Mouse (Mus musculus) heart, postnatal 4 days (tissue): ENCODE results near the gene B3galt5. TPM values are rescaled to one million over a fixed set of nuclear protein-coding genes. Genes with fewer than 3 reads are reported as not detected.

Source experiments
- DNase-seq: peaks from one replicate; pipeline ENCODE4 v3.0.0; 2021
- total RNA-seq, 2 experiments: library from RNA; stranded (reverse); gene quantifications; 2 replicates each; pipeline ENCODE4 v1.2.3; 2021

Gene B3galt5
- total RNA-seq, result not detected

DNA sequence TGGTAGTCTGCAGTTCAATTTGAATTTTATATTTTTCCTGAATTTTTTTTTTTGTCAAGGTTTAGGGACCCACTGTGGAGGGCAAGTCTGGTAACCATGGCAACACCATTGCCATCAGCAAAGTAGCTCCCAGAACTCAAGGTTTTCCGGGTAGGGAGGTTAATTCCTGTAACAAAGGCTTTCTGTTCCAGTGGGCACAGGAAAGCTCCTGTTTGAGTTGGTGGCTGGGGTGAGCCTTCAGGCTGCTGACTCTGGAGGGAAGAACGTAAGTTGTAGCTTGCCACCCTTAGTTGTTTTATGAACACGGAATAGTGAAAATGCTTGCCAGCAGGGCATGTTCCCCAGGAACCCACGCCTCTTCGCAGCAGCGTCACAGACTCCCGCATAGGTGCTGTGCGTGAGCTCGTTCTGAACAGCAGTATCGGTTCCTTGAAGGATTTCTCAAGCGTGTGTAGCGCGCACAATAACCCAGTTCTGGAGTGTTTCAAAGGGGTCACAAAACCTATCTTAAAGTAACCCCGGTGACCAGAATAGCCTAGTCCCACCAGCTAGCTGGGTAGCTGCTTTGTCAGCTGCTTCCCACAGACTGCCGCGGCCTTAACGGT, at the start of gene B3galt5:
Gene B3galt5, plus strand, starts transcription at position 436 of the 605 bp plus-strand sequence.
- DNase-seq, result peak; percentile 2

DNA sequence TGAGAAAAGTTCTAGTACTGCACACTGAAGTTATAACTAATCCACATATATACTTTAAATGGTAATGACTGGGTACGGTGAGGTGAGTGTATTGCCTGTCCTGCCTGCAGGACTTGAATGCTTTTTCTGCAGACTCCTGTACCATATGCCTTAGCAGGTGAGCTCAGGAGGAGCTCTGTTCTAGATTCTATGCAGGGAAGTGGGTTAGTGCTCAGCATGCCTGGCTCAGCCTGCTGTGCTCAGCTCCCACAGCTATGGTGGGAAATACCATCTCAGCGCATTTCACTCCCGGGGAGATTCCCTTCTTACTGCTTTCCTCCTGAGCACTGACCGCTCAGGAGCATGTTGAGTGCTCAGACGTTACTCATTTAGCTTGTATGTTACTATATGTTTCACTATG, 48.0 kb upstream of the B3galt5 start:
- DNase-seq, result no peak

DNA sequence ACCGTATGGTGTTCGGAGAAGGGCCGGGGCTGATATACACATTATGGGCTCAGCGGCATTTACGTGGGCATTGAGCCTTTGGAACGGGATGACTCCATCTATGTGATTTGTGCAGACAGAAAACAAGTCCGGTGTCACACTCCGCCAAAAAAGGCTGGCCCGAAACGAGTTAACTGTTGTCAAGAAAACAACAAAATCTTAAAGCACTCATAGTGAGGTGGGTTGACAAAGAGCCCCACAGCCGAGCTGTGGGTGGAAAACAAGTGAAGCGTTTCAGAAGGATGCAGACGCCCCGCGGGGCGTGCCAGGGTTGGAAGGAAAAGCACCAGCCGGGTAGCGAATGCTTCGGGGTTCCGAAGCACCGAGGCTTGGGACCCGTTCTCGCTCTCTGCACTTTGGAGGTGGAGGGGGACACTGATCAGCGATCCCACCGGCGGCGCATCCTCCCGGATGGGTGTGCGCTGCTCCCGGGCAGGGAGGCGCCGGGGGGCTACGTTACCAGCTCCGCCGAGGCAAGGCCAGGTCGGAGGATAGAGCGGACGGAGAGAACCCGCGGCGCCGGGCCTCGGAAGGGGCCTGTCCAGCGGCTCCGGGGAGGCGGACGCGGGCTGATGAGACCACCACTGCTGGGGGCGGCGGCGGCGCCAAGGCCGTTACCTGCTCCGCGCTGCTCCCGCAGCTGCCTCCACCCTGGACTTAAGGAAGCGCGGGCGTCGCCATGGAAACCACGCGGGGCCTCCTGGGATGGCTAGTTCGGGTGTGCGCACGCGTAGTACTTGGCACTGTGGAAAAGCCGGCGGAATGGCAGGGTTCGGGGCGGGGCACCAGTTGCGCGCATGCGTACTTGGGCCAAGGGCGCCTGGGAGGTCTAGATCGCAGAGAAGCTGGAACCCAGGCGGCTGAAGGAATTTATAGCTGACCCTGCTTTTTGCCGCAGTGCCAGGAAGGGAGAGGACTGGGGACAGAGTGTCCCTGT, 43.8 kb upstream of the B3galt5 start, which contains the start of gene Lca5l:
Gene Lca5l, minus strand, starts transcription at position 741 of the 976 bp plus-strand sequence.
- peak; percentile 100 for DNase-seq

DNA sequence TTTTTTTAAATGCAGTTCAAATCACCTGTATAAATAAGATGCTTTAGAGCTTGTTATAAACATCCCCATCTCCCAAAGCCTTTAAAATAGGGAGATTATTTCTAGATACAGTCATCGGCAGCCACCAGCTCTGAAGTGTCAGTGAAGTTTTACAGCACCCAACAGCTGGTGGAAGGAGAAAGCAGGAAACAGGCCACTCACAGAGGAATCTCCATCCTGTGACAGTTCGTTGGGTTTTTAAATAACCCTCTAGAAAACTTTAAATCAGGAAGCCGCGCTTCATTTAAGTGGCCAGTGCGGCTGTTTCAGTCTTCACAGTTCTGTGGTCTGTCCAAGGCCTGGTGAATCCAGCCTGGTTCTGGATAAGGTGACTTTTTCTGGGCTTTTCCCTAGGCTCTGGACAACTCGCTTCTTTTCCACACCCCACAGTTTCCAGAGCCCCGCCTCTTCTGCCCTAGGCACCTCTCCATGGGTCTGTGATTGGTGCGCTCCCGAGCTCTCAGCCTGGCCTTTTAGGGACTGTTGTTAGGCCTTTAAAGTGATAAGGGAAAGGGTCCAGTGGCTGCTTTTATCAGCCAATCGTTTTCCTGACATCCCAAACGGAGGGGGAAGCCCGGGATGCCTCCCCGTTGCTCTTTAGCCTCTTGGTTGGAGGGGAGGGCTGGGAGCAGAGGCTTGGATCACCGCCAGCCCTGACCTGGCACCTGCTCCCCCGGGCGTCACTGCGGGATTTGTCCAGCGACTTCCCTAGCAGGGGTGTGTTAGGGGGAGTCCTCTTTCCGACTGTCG, 35.5 kb upstream of the B3galt5 start, which contains the start of gene Sh3bgr:
Gene Sh3bgr, plus strand, starts transcription at position 538 of the 789 bp plus-strand sequence.
- DNase-seq, result peak; percentile 93

DNA sequence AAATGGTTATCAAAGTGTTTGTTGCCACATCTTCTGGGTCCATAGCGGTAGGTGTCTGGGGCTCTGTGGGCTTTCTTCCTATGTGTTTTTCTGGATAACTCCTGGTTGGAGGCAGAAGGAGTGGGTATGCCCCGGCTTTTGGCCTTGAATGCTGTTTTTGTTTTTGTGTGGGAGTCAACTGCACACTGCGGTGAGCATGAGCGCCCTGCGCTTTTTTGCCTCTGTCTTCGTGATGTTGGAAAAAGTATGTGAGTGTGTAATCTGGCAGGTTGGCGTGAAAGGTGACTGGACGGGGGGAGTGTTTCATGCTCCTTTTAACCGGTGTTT, 34.9 kb upstream of the B3galt5 start:
- DNase-seq, result no peak

DNA sequence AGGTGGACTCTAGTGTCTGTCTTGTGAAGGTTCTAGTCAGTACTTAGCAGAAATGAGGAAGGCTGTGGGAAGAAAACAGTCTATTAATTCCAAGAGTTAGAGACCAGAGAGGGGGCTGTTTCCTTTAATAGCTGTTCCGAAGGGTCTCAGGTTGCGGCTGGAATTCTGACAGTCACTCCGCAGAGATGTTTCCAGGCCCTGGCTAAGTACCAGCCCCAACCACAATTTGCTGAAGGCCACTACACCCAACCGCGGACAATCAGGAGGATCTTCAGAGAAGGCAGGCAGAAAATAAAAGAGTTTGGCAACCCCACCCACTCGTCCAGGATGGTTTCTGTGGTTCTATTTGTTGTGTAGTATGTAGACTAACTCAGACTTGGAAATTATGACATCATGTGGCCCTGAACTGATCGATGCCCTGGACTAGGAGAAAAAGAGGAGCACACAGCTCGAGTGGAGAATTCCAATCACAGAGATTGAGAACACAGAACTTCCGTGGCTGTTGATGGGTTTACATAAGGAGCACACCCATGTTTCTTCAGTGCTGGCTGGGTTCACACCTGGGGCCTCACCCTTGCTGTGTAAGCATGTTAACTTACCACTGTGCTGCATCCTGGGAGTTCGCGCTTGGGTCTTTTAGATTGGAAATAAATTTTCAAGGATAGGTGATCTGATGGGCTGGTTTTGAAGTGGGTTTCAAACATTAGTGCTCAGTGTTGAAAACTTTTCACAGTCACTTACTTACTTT, 33.9 kb upstream of the B3galt5 start:
- DNase-seq, result peak; percentile 37

DNA sequence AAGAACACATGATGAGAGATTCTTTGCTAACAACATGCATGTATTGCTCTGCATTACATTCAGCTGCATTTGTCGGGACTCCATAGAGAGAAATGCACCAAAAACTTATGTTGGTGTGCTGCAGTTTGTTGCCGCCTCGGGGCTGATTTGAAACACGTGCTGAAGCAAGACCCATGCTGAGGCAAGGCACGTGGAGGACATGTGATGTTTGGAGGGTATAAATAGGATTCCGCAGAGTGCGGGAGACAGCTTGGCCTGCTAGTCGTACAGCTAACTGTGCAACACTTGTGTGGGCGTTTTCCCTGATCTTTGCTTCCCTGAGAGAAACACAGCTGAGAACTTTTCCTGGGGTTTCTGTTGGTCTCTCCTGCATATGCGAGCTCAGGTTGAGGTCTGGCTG, 25.8 kb upstream of the B3galt5 start:
- peak; percentile 41 for DNase-seq

DNA sequence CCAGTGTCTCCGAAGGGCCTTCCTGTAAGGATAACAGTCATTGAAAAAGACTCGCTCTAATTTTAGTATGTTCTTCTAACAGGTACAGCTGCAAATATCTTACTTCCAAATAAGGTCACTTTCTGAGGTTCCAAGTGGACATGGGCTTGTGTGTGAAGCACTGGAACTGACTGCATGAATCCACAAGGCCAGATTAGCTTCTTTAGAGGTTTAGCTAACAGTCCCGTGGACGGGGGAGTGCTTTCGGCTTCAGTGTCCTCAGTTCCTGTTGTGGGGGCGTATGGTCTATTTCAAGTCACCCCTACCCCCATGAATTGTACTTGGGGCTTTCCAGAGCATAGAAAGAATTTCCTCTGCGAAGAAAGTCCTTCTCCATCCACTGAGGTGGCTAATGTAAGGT, 24.7 kb upstream of the B3galt5 start:
- peak; percentile 32 for DNase-seq

DNA sequence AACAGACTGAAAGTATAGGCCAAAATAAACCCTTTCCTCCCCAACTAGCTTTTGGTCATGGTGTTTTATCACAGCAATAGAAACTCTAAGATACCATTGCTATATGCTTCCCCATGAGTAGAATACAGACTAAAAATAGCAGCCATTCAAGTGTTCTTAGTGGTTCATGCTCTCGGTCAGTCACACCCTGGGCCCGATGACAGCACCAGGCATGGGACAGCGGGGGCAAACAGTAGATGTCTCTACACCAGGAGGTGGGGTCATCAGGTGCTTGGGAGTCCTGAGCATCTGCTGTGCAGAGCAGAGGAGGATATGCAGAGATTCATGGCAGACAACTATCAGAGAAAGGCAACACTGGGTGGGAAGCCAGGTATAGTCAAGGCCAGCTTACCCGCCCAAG, 22.6 kb upstream of the B3galt5 start:
- peak; percentile 71 for DNase-seq

DNA sequence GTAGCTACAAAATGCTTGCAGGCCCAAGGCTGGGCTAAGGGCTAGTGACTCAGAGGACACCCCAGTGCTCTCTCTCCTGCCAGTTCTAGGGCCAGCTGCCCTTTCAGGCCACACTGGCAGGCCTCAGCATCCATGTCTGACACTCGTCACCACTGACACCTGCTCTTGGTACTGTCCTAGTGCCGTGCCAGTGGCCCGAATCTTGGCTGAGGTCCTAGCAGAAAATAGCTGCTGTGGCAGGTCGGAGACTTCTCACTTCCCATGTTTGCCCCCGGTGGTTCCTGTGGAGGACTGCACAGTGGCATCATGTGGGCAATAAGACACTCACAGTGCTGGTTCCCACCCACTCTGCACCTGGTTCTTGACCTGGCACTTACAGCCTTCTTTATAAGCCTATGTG, 14.1 kb upstream of the B3galt5 start:
- peak; percentile 70 for DNase-seq

DNA sequence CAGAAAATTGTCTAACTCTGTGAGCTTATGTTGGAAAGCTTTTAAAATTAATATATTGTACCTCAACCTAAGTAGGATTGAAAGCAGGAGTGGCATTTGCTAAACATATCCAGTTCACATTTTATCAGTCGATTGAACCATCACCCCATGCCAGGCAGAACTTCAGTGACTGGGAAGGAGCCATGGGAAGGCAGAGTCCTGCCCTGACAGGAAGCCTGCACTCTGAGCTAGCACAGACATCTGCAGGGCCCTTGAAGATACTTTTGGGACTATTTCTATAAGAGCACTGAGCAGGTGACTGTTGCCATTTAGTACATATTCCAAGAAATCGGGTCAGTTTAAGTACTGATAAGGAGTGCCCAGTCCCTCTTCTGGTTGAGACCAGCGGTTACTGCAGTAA, 13.6 kb upstream of the B3galt5 start:
- DNase-seq, result no peak

DNA sequence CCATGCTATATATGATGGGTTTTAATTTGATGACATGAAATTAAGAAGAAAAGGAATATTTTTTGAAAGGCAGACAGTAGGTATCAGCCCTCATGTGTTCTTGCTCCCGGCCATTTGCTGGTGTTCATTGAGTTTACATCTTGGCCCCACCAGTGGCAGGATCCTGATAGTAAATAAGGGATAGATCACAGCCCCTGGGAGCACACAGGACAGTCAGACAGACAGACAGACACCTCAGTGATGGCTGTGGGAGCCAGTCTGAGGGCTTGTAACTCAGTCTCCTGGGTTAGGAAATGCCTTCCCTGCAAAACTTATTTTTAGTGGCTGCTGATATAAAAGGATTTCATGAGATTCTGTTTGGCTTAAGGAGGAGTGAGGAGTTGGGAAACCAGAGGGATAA, 13.1 kb upstream of the B3galt5 start:
- DNase-seq, result no peak

DNA sequence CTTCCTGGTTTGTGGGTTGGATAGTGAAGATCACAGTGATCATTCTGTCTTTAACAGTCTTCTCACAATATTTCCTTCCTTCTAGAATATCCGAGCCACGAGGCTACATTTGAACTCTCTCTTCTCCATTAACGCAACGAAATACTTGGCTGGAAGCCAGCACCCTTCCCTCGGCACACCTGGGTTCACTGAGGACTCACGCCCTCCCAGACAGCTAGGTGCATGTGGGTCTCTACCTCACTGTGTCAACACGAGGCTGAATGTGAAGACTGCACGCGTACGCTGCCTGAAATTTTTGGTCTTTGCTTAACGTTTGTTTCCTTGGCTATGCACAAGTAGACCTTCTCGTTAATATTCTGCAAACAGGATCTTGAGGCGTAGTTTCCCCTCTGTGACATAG, 7.2 kb upstream of the B3galt5 start:
- no peak for DNase-seq

DNA sequence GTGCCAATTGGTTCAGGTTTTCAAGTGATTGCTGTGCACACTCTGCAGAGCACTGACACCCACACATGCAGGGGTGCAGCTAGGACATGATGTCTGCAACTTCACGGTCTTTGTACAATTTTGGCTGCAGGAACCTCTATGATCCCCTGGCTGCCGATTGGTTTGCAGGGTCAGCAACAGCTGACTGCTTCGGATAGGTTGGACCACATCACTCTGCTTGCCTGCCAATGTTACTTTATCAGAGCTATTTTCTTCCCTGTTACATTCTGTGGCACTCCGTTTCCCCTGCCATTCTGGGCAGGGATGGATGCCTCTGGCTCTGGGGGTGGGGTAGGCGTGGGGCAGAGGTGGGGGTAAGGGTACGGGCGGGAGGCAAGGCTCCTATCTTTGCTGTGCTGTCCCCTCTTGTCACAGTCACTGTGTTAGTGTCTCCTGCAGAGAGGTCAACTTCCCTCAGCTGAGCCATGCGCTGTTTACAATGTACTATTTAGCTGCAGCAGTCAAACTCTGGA, 6.5 kb upstream of the B3galt5 start:
- peak; percentile 35 for DNase-seq

DNA sequence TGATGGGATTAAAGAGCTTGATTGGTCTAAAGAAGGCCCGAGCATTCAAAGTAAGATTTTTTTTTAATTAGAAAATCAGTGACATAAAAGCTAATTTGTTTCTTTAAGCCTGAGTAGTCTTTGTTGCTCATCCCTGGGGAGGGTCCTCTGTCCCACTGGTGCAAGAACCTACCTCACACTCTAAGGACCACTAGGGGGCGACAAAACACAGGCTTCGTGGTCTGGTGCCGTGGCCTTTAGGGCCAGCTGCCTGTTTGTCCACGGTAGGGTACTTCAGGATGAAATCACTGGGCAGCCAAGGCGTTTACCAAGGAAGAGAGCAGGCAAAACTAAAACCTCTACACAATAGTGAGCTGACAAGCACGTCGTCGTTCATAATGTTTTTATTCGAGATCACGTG, 5.2 kb upstream of the B3galt5 start:
- DNase-seq, result peak; percentile 84

DNA sequence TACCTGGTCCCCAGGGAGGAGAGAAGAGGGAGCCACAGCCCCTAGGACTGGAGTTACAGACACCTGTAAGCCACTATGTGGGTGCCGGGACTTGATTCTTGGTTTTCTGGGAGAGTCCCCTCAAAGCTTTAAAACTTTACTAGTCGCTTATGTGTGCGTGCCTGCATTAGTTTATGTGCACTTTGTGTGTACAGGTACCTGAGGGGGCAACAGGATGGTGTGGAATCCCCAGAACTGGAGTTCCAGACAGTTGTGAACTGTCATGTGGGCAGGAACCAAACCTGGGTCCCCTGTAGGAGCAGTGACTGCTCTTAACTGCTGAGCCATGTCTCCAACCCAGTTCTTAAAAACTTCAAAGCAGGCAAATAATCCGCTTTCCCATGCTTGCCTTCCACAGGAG, 4.3 kb upstream of the B3galt5 start:
- DNase-seq, result no peak

DNA sequence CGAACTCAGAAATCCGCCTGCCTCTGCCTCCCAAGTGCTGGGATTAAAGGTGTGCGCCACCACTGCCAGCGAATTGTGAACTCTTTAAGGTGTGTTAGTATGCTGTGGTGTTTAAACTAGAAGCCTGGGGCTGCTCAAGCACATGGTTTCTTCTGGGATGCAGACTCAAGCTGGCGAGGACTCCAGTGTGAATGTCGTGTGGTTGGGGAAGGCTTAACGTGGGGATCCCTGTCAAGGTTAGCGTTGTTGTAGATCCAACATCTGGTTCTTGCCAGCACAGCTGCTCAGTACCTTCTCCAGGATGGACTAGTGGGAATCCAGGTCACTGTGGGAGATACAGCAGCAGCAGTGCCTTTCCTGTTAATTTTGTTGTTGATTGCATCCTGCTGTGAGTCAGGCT, 3.6 kb upstream of the B3galt5 start:
- DNase-seq, result no peak

DNA sequence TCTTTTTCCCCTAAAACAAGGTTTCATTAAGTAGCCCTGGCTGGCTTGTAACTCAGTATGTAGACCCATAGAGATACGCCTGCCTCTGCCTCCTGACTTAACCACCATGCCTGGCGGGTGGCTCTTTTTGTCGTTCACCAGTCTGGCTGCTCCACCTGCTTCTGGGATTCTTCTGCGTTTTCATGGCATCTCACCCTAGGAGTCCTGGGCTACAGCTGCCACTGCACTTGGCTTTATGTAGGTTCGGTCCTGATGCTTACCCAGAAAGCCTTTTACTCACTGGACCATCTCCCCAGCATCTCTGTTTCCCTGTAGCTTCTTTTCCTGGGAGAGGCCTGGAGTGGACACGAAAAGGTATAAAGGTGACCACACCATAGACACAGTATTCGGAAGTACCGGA, 1.6 kb upstream of the B3galt5 start:
- DNase-seq, result no peak

DNA sequence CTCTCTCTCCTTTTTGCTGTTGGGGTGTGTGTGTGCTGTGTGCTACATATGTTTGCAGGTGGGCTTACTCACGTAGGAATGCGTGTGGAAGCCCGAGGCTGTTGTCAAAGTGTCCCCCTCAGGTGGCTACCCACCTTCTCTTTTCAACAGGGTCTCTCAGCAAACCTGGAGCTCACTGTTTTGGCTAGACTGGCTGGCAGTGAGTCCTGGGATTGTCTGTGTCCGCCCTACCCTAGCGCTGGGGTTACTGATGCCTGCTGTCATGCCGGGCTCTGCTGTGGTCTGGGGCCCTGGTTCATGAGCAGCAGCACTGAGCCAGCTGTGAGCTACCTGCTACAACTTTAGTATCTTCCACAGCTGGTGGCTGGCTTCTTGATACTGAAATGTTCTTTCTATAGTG, 8.9 kb downstream of the B3galt5 start:
- no peak for DNase-seq

DNA sequence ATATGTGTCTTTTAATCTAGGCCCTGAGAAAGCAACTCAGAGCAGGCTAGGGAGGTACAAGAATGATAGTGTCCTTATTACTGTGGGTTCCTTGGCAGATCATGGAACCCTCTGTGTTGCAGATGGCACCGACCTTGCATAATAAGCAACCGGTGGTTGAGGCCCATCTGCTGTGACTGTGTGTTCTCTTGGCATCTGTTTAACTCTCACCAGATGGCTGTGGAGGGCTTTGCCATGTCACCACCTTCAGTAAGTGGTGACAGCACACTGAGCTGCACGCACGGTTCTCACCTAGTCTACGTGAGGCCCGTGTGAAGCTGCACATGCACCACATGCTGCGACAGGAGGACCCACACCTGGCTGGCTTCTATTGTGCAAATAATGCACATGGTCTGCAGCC, 14.0 kb downstream of the B3galt5 start:
- no peak for DNase-seq

DNA sequence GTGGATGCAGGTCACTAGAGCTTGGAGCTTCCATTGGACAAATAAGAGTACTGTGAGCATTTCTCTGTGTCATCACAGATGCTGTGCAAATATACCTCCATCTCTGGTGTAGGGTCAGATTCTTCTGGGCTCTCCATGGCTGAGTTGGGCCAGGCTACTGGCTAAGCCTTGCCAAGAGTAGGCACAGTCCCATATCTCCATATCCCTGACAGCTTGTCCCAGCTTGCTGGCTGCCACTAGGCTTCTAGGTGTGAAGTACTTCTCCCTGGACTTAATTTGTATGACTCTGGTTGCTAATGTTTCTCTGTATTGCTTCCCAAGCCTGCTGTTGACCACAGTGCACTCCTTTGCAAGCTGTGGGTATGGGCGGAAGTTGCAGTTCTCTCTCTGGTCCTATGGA, 16.5 kb downstream of the B3galt5 start:
- DNase-seq, result no peak

DNA sequence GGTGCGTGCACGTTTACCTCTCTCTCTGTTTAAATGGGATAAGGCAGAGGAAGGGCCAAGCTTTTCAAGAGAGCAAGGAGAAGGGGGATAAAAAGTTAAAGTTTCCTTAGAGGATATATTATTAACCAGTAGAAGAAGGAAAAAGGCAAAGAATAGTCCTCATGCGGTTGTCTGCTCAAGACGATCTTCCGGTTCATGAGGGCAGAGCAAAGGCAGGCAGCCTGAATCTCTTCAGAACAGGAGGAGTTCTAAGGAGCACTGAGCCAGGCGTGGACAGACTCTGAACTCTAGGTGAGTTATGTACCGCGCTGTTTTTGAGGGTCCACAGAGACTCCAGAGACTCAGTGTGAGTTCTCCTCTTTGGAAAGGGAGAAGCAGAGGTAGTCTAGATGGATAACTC, 22.8 kb downstream of the B3galt5 start:
- DNase-seq, result no peak
